Comparison of ENCODE assay signal across 7 mouse cellular contexts in genomic region chr9:111070546-111070961, GRCm38 (mm10). TPM values are rescaled to one million over a fixed set of nuclear protein-coding genes. Genes with fewer than 3 reads are reported as not detected.
DNase-seq lines count a peak whose midpoint lies in the region; ATAC-seq and TF ChIP-seq lines count a peak whose summit lies in the region.

No protein-coding gene starts in this region.

- H3K36me3 ChIP-seq in midbrain, embryonic 11.5 days (ENCODE audit: control insufficient read depth, insufficient read depth, low read length) = no peaks in the 10 kb centered on the region
- no peaks in the 10 kb centered on the region for H3K36me3 ChIP-seq in midbrain, embryonic 15.5 days (replicated peaks)
- no peaks in the 10 kb centered on the region for H3K36me3 ChIP-seq in intestine, embryonic 14.5 days (ENCODE audit: control insufficient read depth, insufficient read depth, low read length)
- H3K36me3 ChIP-seq in liver, postnatal 0 days (replicated peaks; ENCODE audit: insufficient read depth, low read length) = no peaks in the 10 kb centered on the region

- no peak overlapping the region for H3K4me3 ChIP-seq in midbrain, embryonic 11.5 days (ENCODE audit: low read depth, low read length)
- no peak overlapping the region for H3K4me3 ChIP-seq in midbrain, embryonic 15.5 days
- H3K4me3 ChIP-seq in intestine, embryonic 14.5 days (ENCODE audit: low read depth, low read length) = no peak overlapping the region
- H3K4me3 ChIP-seq in liver, postnatal 0 days (ENCODE audit: low read depth, low read length) = no peak overlapping the region

- 41% methylated on average over 4 of the region's 4 CpGs for WGBS in midbrain, embryonic 11.5 days
- 45% methylated on average over 4 of the region's 4 CpGs for WGBS in midbrain, embryonic 15.5 days
- 28% methylated on average over 4 of the region's 4 CpGs for WGBS in intestine, embryonic 14.5 days
- 21% methylated on average over 4 of the region's 4 CpGs for WGBS in liver, postnatal 0 days (ENCODE audit: insufficient replicate concordance)

- peak; percentile 84 for TF ChIP-seq CTCF in liver, postnatal 0 days (IDR thresholded peaks at IDR 0.05; ENCODE audit: low read depth)

- H3K9me3 ChIP-seq in midbrain, embryonic 11.5 days (ENCODE audit: control insufficient read depth, low read length) = peaks cover 3% of the 10 kb centered on the region; the same call in 1 of the 2 replicates
- H3K9me3 ChIP-seq in midbrain, embryonic 15.5 days = peaks cover 9% of the 10 kb centered on the region; the same call in 1 of the 2 replicates
- H3K9me3 ChIP-seq in intestine, embryonic 14.5 days (ENCODE audit: control insufficient read depth, low read length) = 0 out of 2 replicates have a peak, but pooled peaks cover 11% of the 10 kb centered on the region
- peaks cover 7% of the 10 kb centered on the region for H3K9me3 ChIP-seq in liver, postnatal 0 days (ENCODE audit: low read length)

- peak; percentile 91 for DNase-seq in midbrain, embryonic 11.5 days (ENCODE audit: low spot score, missing footprints)
- peak; percentile 79 for DNase-seq in R1 (ENCODE audit: low read depth, low spot score)
- DNase-seq in embryo, embryonic 11.5 days (ENCODE audit: low read depth, low spot score) = peak; percentile 38
- DNase-seq in intestine, embryonic 14.5 days (ENCODE audit: low spot score) = peak; percentile 75
- peak; percentile 77 for DNase-seq in liver, postnatal 0 days
- DNase-seq in spleen, postnatal 10 days (ENCODE audit: low spot score in 2 of 2) = peak; percentile 69 to 84

- no peaks in the 10 kb centered on the region for H3K27me3 ChIP-seq in midbrain, embryonic 11.5 days (ENCODE audit: control insufficient read depth, insufficient read depth, low read length)
- H3K27me3 ChIP-seq in midbrain, embryonic 15.5 days (replicated peaks) = no peaks in the 10 kb centered on the region
- no peaks in the 10 kb centered on the region for H3K27me3 ChIP-seq in intestine, embryonic 14.5 days (replicated peaks; ENCODE audit: control insufficient read depth, insufficient read depth, low read length)
- H3K27me3 ChIP-seq in liver, postnatal 0 days (ENCODE audit: insufficient read depth, low read length) = no peaks in the 10 kb centered on the region

- H3K27ac ChIP-seq in midbrain, embryonic 11.5 days (ENCODE audit: low read depth, low read length) = no peak overlapping the region
- H3K27ac ChIP-seq in midbrain, embryonic 15.5 days = no peak overlapping the region
- H3K27ac ChIP-seq in intestine, embryonic 14.5 days (ENCODE audit: low read depth) = no peak overlapping the region
- no peak overlapping the region for H3K27ac ChIP-seq in liver, postnatal 0 days (ENCODE audit: low read depth)

- H3K4me2 ChIP-seq in midbrain, embryonic 11.5 days = no peak overlapping the region
- no peak overlapping the region for H3K4me2 ChIP-seq in midbrain, embryonic 15.5 days
- H3K4me2 ChIP-seq in intestine, embryonic 14.5 days (ENCODE audit: low read length) = no peak overlapping the region
- no peak overlapping the region for H3K4me2 ChIP-seq in liver, postnatal 0 days (ENCODE audit: low read depth, low read length)

- ATAC-seq in midbrain, embryonic 11.5 days (ENCODE audit: low FRiP score) = no peak
- ATAC-seq in midbrain, embryonic 15.5 days (replicated peaks) = no peak
- no peak; the same call in 1 of the 2 replicates for ATAC-seq in intestine, embryonic 14.5 days (replicated peaks; ENCODE audit: low FRiP score, low TSS enrichment, low read depth)
- ATAC-seq in liver, postnatal 0 days = peak; percentile 56

- no peaks in the 10 kb centered on the region for H3K4me1 ChIP-seq in midbrain, embryonic 11.5 days (ENCODE audit: control insufficient read depth, insufficient read depth, low read length)
- H3K4me1 ChIP-seq in midbrain, embryonic 15.5 days = no peaks in the 10 kb centered on the region
- H3K4me1 ChIP-seq in intestine, embryonic 14.5 days (replicated peaks; ENCODE audit: control insufficient read depth, insufficient read depth, low read length) = no peaks in the 10 kb centered on the region
- H3K4me1 ChIP-seq in liver, postnatal 0 days (ENCODE audit: insufficient read depth) = no peaks in the 10 kb centered on the region

- no peak for TF ChIP-seq EP300 in liver, postnatal 0 days (IDR thresholded peaks at IDR 0.05; ENCODE audit: low read depth)

- H3K9ac ChIP-seq in midbrain, embryonic 11.5 days (ENCODE audit: low read length) = no peak overlapping the region
- no peak overlapping the region for H3K9ac ChIP-seq in midbrain, embryonic 15.5 days
- no peak overlapping the region for H3K9ac ChIP-seq in intestine, embryonic 14.5 days (ENCODE audit: low read length)
- no peak overlapping the region for H3K9ac ChIP-seq in liver, postnatal 0 days (replicated peaks)

RNA-seq across cellular contexts. Expression of gene Ccrl2, which starts 13.2 kb away (rescaled TPM):
- 1.9 and 2.1 TPM in 2 replicates for polyA plus RNA-seq in midbrain, embryonic 11.5 days (2014; fragmentation: Nextera tagmentation; extraction: Ambion mirVana)
- 1.1 and 1.2 TPM in 2 replicates for polyA plus RNA-seq in midbrain, embryonic 15.5 days (2015; fragmentation: Nextera tagmentation; extraction: Ambion mirVana)
- 1.3 and 1.7 TPM in 2 replicates for polyA plus RNA-seq in intestine, embryonic 14.5 days (2014; fragmentation: Nextera tagmentation; extraction: Ambion mirVana)
- 7.4 and 8.4 TPM in 2 replicates for polyA plus RNA-seq in liver, postnatal 0 days (2015; fragmentation: Nextera tagmentation; extraction: Ambion mirVana)

RNA-seq across cellular contexts. Expression of gene Lrrfip2, which starts 46.8 kb away (rescaled TPM):
- polyA plus RNA-seq in midbrain, embryonic 11.5 days (2014; fragmentation: Nextera tagmentation; extraction: Ambion mirVana) = 46.3 and 49.9 TPM in 2 replicates
- polyA plus RNA-seq in midbrain, embryonic 15.5 days (2015; fragmentation: Nextera tagmentation; extraction: Ambion mirVana) = 45.6 and 51.3 TPM in 2 replicates
- polyA plus RNA-seq in intestine, embryonic 14.5 days (2014; fragmentation: Nextera tagmentation; extraction: Ambion mirVana) = 34.4 and 36.8 TPM in 2 replicates
- 18.4 and 18.5 TPM in 2 replicates for polyA plus RNA-seq in liver, postnatal 0 days (2015; fragmentation: Nextera tagmentation; extraction: Ambion mirVana)

RNA-seq across cellular contexts. Expression of gene Ltf, which starts 51.5 kb away (rescaled TPM):
- polyA plus RNA-seq in midbrain, embryonic 11.5 days (2014; fragmentation: Nextera tagmentation; extraction: Ambion mirVana) = 0.27 and 0.44 TPM in 2 replicates
- 1.4 and 1.9 TPM in 2 replicates for polyA plus RNA-seq in midbrain, embryonic 15.5 days (2015; fragmentation: Nextera tagmentation; extraction: Ambion mirVana)
- polyA plus RNA-seq in intestine, embryonic 14.5 days (2014; fragmentation: Nextera tagmentation; extraction: Ambion mirVana) = 1.5 and 1.6 TPM in 2 replicates
- 235 and 247 TPM in 2 replicates for polyA plus RNA-seq in liver, postnatal 0 days (2015; fragmentation: Nextera tagmentation; extraction: Ambion mirVana)

Comparison
In these comparisons a context has a peak if more than half of its experiments do, and no peak if none do; other contexts are left out.
1. DNase-seq: peak in every context shown above with its lines; median percentile 91 in midbrain, embryonic 11.5 days; 79 in R1; 77 in liver, postnatal 0 days; 76 in spleen, postnatal 10 days; 75 in intestine, embryonic 14.5 days; 38 in embryo, embryonic 11.5 days.
2. RNA of gene Ltf, which starts 51.5 kb away (polyA plus RNA-seq): 235 to 247 TPM in liver, postnatal 0 days; 1.4 to 1.9 TPM in midbrain, embryonic 15.5 days, 1.5 to 1.6 TPM in intestine, embryonic 14.5 days and 0.27 to 0.44 TPM in midbrain, embryonic 11.5 days; every median in the first group is over 10 times any median in the second.